Mouse (Mus musculus) MEL (cell line): ENCODE measurements around the gene BC035044. TPM values are rescaled to one million over a fixed set of nuclear protein-coding genes. Genes with fewer than 3 reads are reported as not detected.

ENCODE experiments used
- DNase-seq: peaks from one replicate; pipeline ENCODE4 v3.0.0; 2011; ENCODE audit warnings: low read depth, low spot score
- H3K27ac ChIP-seq: 2 replicates; pipeline ENCODE4 v1.5.1; 2012; ENCODE audit warnings: low read depth, mild to moderate bottlenecking, control low read depth, low read length, moderate library complexity; ENCODE audit not compliant: control insufficient read depth
- H3K27me3 ChIP-seq, 2 experiments: fragments of 150-350 bp in 1 of 2; sonication (generic) in 1 of 2; 2 replicates each; pipeline ENCODE4 v1.6.1; 2012; ENCODE audit warnings: low read length in 2 of 2, mild to moderate bottlenecking in 2 of 2, improper control_type of control experiment in 1 of 2, moderate library complexity in 1 of 2; ENCODE audit not compliant: insufficient read depth in 2 of 2, control insufficient read depth in 1 of 2
- H3K36me3 ChIP-seq, 2 experiments: 2 replicates each; pipeline ENCODE4 v1.6.1; 2012 to 2014; ENCODE audit warnings: low read length in 2 of 2, improper control_type of control experiment in 1 of 2, inconsistent platforms in 1 of 2, mild to moderate bottlenecking in 1 of 2; ENCODE audit not compliant: insufficient read depth in 2 of 2, control insufficient read depth in 1 of 2
- H3K4me1 ChIP-seq, 2 experiments: fragments of 150-350 bp in 1 of 2; sonication (generic) in 1 of 2; 2 replicates each; pipeline ENCODE4 v1.6.1; 2012; ENCODE audit warnings: low read length in 2 of 2, improper control_type of control experiment in 1 of 2, mild to moderate bottlenecking in 1 of 2; ENCODE audit not compliant: insufficient read depth in 2 of 2, control insufficient read depth in 1 of 2
- H3K4me3 ChIP-seq, 2 experiments: fragments of 150-350 bp in 1 of 2; sonication (generic) in 1 of 2; 2 replicates each; pipeline ENCODE4 v1.5.1; 2012; ENCODE audit warnings: low read depth in 2 of 2, low read length in 2 of 2, mild to moderate bottlenecking in 2 of 2, moderate library complexity in 2 of 2, control low read depth in 1 of 2, improper control_type of control experiment in 1 of 2; ENCODE audit not compliant: control insufficient read depth in 1 of 2, insufficient read depth in 1 of 2
- H3K79me2 ChIP-seq: 2 replicates; pipeline ENCODE4 v1.6.1; 2012; ENCODE audit warnings: mild to moderate bottlenecking, low read length, moderate library complexity; ENCODE audit not compliant: control insufficient read depth, poor library complexity, insufficient read depth
- H3K9ac ChIP-seq: 2 replicates; pipeline ENCODE4 v1.6.1; 2012; ENCODE audit warnings: low read depth, mild to moderate bottlenecking, control low read depth, low read length, moderate library complexity; ENCODE audit not compliant: control insufficient read depth, poor library complexity, severe bottlenecking
- H3K9me3 ChIP-seq: fragments of 150-350 bp; sonication (generic); replicated peaks from 2 replicates; pipeline ENCODE4 v1.6.1; 2012; ENCODE audit warnings: mild to moderate bottlenecking, low read length, improper control_type of control experiment, moderate library complexity; ENCODE audit not compliant: insufficient read depth
- BHLHE40 ChIP-seq: IDR thresholded peaks from 2 replicates; pipeline ENCODE4 v1.6.1; 2012; ENCODE audit warnings: low read depth, mild to moderate bottlenecking, inconsistent platforms, low read length, improper control_type of control experiment, borderline replicate concordance
- CHD1 ChIP-seq: IDR thresholded peaks from 2 replicates; pipeline ENCODE4 v1.6.1; 2012; ENCODE audit warnings: low read depth, mild to moderate bottlenecking, inconsistent platforms, low read length, improper control_type of control experiment
- CHD2 ChIP-seq: IDR thresholded peaks from 2 replicates; pipeline ENCODE4 v1.6.1; 2011; ENCODE audit warnings: low read length, improper control_type of control experiment
- CTCF ChIP-seq, 3 experiments: IDR thresholded peaks in 2 of 3; conservative IDR thresholded peaks in 1 of 3; 2 replicates each; pipeline ENCODE4 v1.5.1; 2011 to 2012; ENCODE audit warnings: low read length in 3 of 3, low read depth in 2 of 3, mild to moderate bottlenecking in 2 of 3, improper control_type of control experiment in 1 of 3, inconsistent platforms in 1 of 3, mixed read lengths in 1 of 3, moderate library complexity in 1 of 3; ENCODE audit not compliant: control insufficient read depth in 1 of 3, insufficient read depth in 1 of 3, poor library complexity in 1 of 3, severe bottlenecking in 1 of 3
- E2F4 ChIP-seq: IDR thresholded peaks from 2 replicates; pipeline ENCODE4 v1.6.1; 2011; ENCODE audit warnings: low read depth, low read length, improper control_type of control experiment, borderline replicate concordance
- GABPA ChIP-seq: IDR thresholded peaks from 2 replicates; pipeline ENCODE4 v1.6.1; 2012; ENCODE audit warnings: low read depth, mild to moderate bottlenecking, inconsistent platforms, low read length, improper control_type of control experiment, moderate library complexity
- HCFC1 ChIP-seq: IDR thresholded peaks from 2 replicates; pipeline ENCODE4 v1.6.1; 2012; ENCODE audit warnings: low read depth, mild to moderate bottlenecking, inconsistent platforms, low read length, improper control_type of control experiment, moderate library complexity
- JUND ChIP-seq: IDR thresholded peaks from 2 replicates; pipeline ENCODE4 v1.6.1; 2011; ENCODE audit warnings: low read depth, mild to moderate bottlenecking, improper control_type of control experiment, low read length
- KAT2A ChIP-seq: conservative IDR thresholded peaks from 2 replicates; pipeline ENCODE4 v1.6.1; 2012; ENCODE audit warnings: low read depth, low read length, improper control_type of control experiment, inconsistent platforms
- MAFK ChIP-seq: IDR thresholded peaks from 2 replicates; pipeline ENCODE4 v1.6.1; 2011; ENCODE audit warnings: low read depth, mild to moderate bottlenecking, low read length, improper control_type of control experiment, borderline replicate concordance
- MAZ ChIP-seq: IDR thresholded peaks from 2 replicates; pipeline ENCODE4 v1.6.1; 2012; ENCODE audit warnings: low read depth, mild to moderate bottlenecking, inconsistent platforms, low read length, improper control_type of control experiment
- NELFE ChIP-seq: IDR thresholded peaks from 2 replicates; pipeline ENCODE4 v1.6.1; 2011; ENCODE audit warnings: low read depth, low read length, improper control_type of control experiment
- NRF1 ChIP-seq: IDR thresholded peaks from 2 replicates; pipeline ENCODE4 v1.6.1; 2014; ENCODE audit warnings: low read depth, mild to moderate bottlenecking, inconsistent platforms, low read length, improper control_type of control experiment, moderate library complexity; ENCODE audit not compliant: poor library complexity, insufficient read depth, severe bottlenecking
- POLR2AphosphoS2 ChIP-seq: IDR thresholded peaks from 2 replicates; pipeline ENCODE4 v1.6.1; 2011; ENCODE audit warnings: low read length, improper control_type of control experiment
- RAD21 ChIP-seq: IDR thresholded peaks from 2 replicates; pipeline ENCODE4 v1.6.1; 2011; ENCODE audit warnings: mild to moderate bottlenecking, low read depth, low read length, improper control_type of control experiment
- SIN3A ChIP-seq: IDR thresholded peaks from 2 replicates; pipeline ENCODE4 v1.6.1; 2012; ENCODE audit warnings: low read length, improper control_type of control experiment, inconsistent platforms
- TAL1 ChIP-seq: IDR thresholded peaks from 2 replicates; pipeline ENCODE4 v1.6.1; 2012; ENCODE audit warnings: mild to moderate bottlenecking, inconsistent platforms, low read length, moderate library complexity, mixed read lengths
- TBP ChIP-seq: IDR thresholded peaks from 2 replicates; pipeline ENCODE4 v1.8.0; 2011; ENCODE audit warnings: low read depth, low read length, improper control_type of control experiment
- TCF12 ChIP-seq: IDR thresholded peaks from 2 replicates; pipeline ENCODE4 v1.6.1; 2014; ENCODE audit warnings: low read depth, mild to moderate bottlenecking, inconsistent platforms, low read length, improper control_type of control experiment, moderate library complexity
- USF1 ChIP-seq: IDR thresholded peaks from 2 replicates; pipeline ENCODE4 v1.6.1; 2014; ENCODE audit warnings: low read depth, mild to moderate bottlenecking, inconsistent platforms, low read length, improper control_type of control experiment, moderate library complexity
- USF2 ChIP-seq, 2 experiments: IDR thresholded peaks; 2 replicates each; pipeline ENCODE4 v1.6.1; 2011 to 2012; ENCODE audit warnings: improper control_type of control experiment in 2 of 2, low read length in 2 of 2, borderline replicate concordance in 1 of 2, inconsistent platforms in 1 of 2, low read depth in 1 of 2, mild to moderate bottlenecking in 1 of 2; ENCODE audit not compliant: insufficient read depth in 1 of 2
- ZKSCAN1 ChIP-seq: IDR thresholded peaks from 2 replicates; pipeline ENCODE4 v1.6.1; 2012; ENCODE audit warnings: low read depth, mild to moderate bottlenecking, inconsistent platforms, low read length, improper control_type of control experiment, moderate library complexity
- ZMIZ1 ChIP-seq: IDR thresholded peaks from 2 replicates; pipeline ENCODE4 v1.6.1; 2012; ENCODE audit warnings: low read depth, mild to moderate bottlenecking, inconsistent platforms, low read length, improper control_type of control experiment, moderate library complexity
- polyA plus RNA-seq, 2 experiments: library from polyadenylated mRNA; stranded (reverse) in 1 of 2; unstranded in 1 of 2; fragments of >175 nt in 1 of 2; fragments of >200 nt in 1 of 2; gene quantifications; 2 replicates each; pipeline versions ENCODE4 v1.2.1 to v1.2.4; 2012; ENCODE audit warnings: low replicate concordance in 2 of 2, low read depth in 1 of 2; ENCODE audit not compliant: insufficient read length in 2 of 2, insufficient read depth in 1 of 2, missing spikeins in 1 of 2
- total RNA-seq: library from RNA; depleted of rRNA; stranded (reverse); fragments of 300-350 nt; gene quantifications from 2 replicates; pipeline ENCODE4 v1.2.3, GENCODE M21; 2012

BC035044 gene
- total and polyA plus RNA-seq, 3 experiments = not detected

GRCm38 (mm10) chr6:128854024-128854820 is 36.7 kb downstream of the BC035044 start (continued):
- no peak for TF ChIP-seq USF2 (IDR thresholded peaks at IDR 0.05; ENCODE audit: borderline replicate concordance in 1 of 2, insufficient read depth in 1 of 2, low read depth in 1 of 2, low read length in 2 of 2)
- no peak for TF ChIP-seq CHD1
- TF ChIP-seq POLR2AphosphoS2 = no peak
- peak; percentile 22; the same call in 1 of the 2 replicates for TF ChIP-seq SIN3A
- TF ChIP-seq GABPA = no peak

- DNase-seq = no peak
- Histone ChIP-seq H3K27me3 (no peaks in the 10 kb centered on the region), H3K4me1 (peaks cover 0 to 5% of the 10 kb centered on the region in 2 experiments; a peak in 1 of 4 replicates), H3K9ac (no peak overlapping the region), H3K79me2 (no peaks in the 10 kb centered on the region), H3K27ac (no peak overlapping the region), H3K4me3 (no peak overlapping the region)
- TF ChIP-seq SIN3A (no peak), MAZ (no peak), JUND (no peak), NRF1 (no peak), GABPA (no peak), CHD1 (no peak)
- TF ChIP-seq, all 39 proteins: peak for 0
- Histone ChIP-seq H3K9me3 (no peaks in the 10 kb centered on the region), H3K36me3 (peaks cover 0 to 7% of the 10 kb centered on the region in 2 experiments; a peak in 2 of 4 replicates)
Observed at GRCm38 (mm10) chr6:128852766-128853165, 38.2 kb downstream of the BC035044 start.

- Histone ChIP-seq H3K9ac (no peak overlapping the region), H3K4me1 (peaks cover 2 to 14% of the 10 kb centered on the region in 2 experiments; a peak in 3 of 4 replicates), H3K36me3 (peaks cover 0 to 13% of the 10 kb centered on the region in 2 experiments; a peak in 2 of 4 replicates), H3K9me3 (no peaks in the 10 kb centered on the region), H3K79me2 (no peaks in the 10 kb centered on the region), H3K4me3 (no peak overlapping the region), H3K27me3 (no peaks in the 10 kb centered on the region), H3K27ac (no peak overlapping the region)
- TF ChIP-seq TCF12 = no peak
- TF ChIP-seq CHD2 = no peak
- no peak for TF ChIP-seq TBP
- no peak for TF ChIP-seq E2F4
- no peak for TF ChIP-seq HCFC1
- no peak for TF ChIP-seq RAD21
- no peak for TF ChIP-seq KAT2A
- no peak for TF ChIP-seq BHLHE40
- no peak for TF ChIP-seq MAFK
- no peak for TF ChIP-seq USF1
- TF ChIP-seq NRF1 = no peak
- TF ChIP-seq TAL1 = no peak
- no peak for TF ChIP-seq NELFE
- TF ChIP-seq ZMIZ1 = no peak
- TF ChIP-seq CTCF (IDR thresholded peaks at IDR 0.05 in 2 of 3, conservative IDR thresholded peaks at IDR 0.05 in 1 of 3; ENCODE audit: control insufficient read depth in 1 of 3, insufficient read depth in 1 of 3, low read depth in 2 of 3, low read length in 3 of 3, poor library complexity in 1 of 3, severe bottlenecking in 1 of 3) = no peak
- no peak for TF ChIP-seq ZKSCAN1
- DNase-seq = no peak
Observed at GRCm38 (mm10) chr6:128851151-128851550, 39.8 kb downstream of the BC035044 start.
